Mouse (Mus musculus): ENCODE measurements around the gene Il17rb. TPM values are rescaled to one million over a fixed set of nuclear protein-coding genes. Genes with fewer than 3 reads are reported as not detected.
A peak's percentile ranks its signal among the peaks of the same experiment; 100 is the strongest.

The Il17rb gene
- polyA plus RNA-seq (2015; fragmentation: Nextera tagmentation; extraction: Ambion mirVana), result 0.96 and 1.3 TPM in 2 replicates

DNA sequence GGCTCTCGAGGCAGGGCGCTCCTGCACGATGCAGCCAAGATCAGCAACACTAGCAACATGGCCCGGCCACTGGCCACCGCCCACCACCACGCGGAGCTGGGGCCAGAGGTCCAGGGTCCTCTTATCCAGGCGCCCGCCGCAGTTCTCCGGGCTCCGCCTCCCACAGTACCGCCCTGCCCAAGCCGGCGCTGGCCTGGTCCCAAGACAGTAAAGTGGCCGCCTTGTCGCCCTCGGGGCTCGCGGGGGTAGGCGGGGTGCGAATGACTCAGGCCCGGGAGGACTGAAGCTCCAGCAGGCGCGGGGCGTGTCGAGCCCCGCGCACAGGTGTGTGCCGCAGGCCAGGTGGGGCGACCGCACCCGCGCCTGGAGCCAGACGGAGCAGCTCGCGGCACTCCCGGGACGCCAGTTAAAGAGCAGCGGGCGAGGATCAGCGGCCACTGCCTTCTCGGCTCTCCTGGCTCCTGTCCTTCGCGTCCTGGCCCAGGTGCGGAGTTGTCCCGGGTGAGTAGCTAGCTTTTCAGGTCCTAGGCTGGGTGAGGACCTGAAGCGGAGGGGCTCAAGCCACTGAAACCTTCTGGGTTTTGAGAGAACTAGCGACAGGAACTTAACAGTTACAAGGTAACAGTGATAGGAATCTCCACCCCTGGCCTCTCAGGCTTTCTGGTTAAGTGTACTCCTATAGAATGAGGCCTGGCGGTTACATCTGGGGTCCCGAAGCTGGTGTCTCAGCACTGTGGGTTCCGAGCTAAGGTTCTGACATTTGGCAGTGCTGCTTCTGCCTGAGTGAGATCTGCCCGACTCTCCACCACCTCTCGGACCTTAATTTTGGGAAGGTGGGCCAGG is at the start of gene Il17rb, which contains the start of gene Chdh:
Il17rb (minus strand) TSS at position 164 of the 843 bp plus-strand sequence.
Chdh (plus strand) TSS at position 291 of the 843 bp plus-strand sequence.
- H3K27ac ChIP-seq, result 0 out of 2 replicates have a peak within 1 kb of the TSS, but pooled peaks have one; percentile 10
- 8% methylated on average over 54 of the region's 54 CpGs for WGBS
- peak within 1 kb of the TSS; percentile 94 for H3K4me2 ChIP-seq
- ATAC-seq (ENCODE audit: insufficient read depth, low FRiP score, low read depth), result peak; percentile 88
- no peak within 1 kb of the TSS for H3K9ac ChIP-seq
- H3K4me1 ChIP-seq, result peaks cover 9% of the 10 kb centered on the region
- peaks cover 12% of the 10 kb centered on the region; the same call in 1 of the 2 replicates for H3K27me3 ChIP-seq (replicated peaks)
- H3K36me3 ChIP-seq, result no peaks in the 10 kb centered on the region
- no peaks in the 10 kb centered on the region for H3K9me3 ChIP-seq
- H3K4me3 ChIP-seq (replicated peaks), result peak within 1 kb of the TSS; percentile 44

DNA sequence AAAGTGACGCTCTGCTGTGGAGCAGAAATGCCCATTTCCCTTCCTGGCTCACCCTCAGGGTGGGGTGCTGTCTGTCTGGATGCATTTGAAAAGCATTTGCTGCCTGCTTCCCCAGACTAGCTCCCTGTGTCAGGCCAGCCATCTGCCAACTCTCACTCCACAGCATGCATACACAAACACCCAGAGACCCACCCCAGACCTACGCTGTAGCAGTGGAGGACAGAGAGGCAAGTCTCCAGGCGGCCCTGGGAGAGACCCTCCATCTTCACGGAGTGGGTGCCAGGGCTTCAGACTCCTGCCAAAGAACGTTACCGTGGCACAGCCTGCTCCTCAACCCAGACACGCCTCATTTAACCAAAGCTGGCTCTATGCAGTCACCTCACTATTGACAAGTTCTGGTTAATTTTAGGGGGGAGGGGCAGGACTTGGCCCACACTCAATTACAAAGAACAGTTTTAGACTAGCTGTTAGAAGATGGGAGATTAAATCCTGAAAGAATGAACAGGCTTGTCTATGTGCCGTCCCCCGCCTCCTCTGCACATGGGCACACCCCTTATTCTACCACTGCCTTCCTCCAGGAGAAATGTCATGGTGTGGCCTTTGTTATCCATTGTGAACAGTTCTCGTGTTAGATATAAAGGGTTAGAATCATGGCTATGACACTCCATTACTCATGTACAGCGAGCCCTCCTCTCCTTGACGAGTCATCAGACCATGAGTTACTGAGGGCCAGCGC is 47.5 kb upstream of the Il17rb start:
- 42% methylated on average over 13 of the region's 13 CpGs for WGBS
- peak overlapping the region; percentile 11; the same call in 1 of the 2 replicates for H3K4me2 ChIP-seq

DNA sequence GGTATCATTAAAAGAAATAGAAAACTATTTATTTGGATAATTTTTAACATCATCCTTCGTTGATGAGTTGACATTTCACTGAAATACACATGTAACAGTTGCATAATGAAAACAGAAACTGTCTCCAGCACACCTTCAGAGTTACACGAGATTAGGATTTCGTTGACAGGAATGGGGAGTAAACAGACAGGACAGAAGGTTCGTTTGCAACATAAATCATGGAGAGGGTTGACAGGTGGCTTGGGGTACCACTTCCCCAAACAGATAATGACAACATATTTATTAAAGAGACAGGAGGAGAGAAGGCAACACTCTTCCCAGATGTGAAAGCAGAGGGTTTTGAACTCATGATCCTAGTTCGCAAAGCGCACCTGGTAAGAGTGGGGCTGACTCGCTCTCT is 46.2 kb upstream of the Il17rb start:
- 58% methylated on average over 7 of the region's 7 CpGs for WGBS
- no peak overlapping the region for H3K4me3 ChIP-seq (replicated peaks)
- no peak overlapping the region for H3K4me2 ChIP-seq
- H3K27me3 ChIP-seq (replicated peaks), result no peaks in the 10 kb centered on the region
- no peaks in the 10 kb centered on the region for H3K36me3 ChIP-seq
- peaks cover 13% of the 10 kb centered on the region for H3K4me1 ChIP-seq
- H3K27ac ChIP-seq, result no peak overlapping the region
- no peak for ATAC-seq (ENCODE audit: insufficient read depth, low FRiP score, low read depth)
- no peaks in the 10 kb centered on the region for H3K9me3 ChIP-seq
- H3K9ac ChIP-seq, result no peak overlapping the region

More for the DNA sequence above, 47.5 kb upstream of the Il17rb start:
- Histone ChIP-seq H3K9me3 (no peaks in the 10 kb centered on the region), H3K36me3 (no peaks in the 10 kb centered on the region), H3K27ac (peak overlapping the region; percentile 84), H3K4me3 (replicated peaks) (no peak overlapping the region), H3K4me1 (peaks cover 13% of the 10 kb centered on the region), H3K9ac (no peak overlapping the region), H3K27me3 (replicated peaks) (no peaks in the 10 kb centered on the region)
- peak; percentile 66; the same call in 1 of the 2 replicates for ATAC-seq (ENCODE audit: insufficient read depth, low FRiP score, low read depth)

DNA sequence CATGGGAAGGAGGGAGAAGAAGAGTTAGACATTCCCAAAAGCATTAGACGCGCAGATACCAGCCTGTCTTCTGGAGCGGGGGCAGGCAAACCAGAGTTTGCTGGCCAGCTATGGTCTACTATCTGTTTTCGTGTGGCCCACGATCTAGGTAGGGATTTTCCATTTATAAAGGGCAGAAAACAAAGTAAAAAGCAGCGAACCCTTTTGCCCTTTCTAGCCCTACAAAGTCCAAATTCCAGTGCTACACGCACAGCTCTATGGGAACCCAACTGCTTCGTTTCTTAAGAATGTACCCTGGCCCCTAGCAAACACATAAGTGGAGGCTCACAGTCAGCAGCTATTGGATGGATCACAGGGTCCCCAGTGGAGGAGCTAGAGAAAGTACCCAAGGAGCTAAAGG is 41.6 kb upstream of the Il17rb start:
- H3K9ac ChIP-seq, result no peak overlapping the region
- ATAC-seq (ENCODE audit: insufficient read depth, low FRiP score, low read depth), result no peak
- WGBS, result 88% methylated on average over 8 of the region's 8 CpGs
- 0 out of 2 replicates have a peak, but pooled peaks cover 4% of the 10 kb centered on the region for H3K4me1 ChIP-seq
- no peaks in the 10 kb centered on the region for H3K27me3 ChIP-seq (replicated peaks)
- no peak overlapping the region for H3K4me3 ChIP-seq (replicated peaks)
- H3K27ac ChIP-seq, result no peak overlapping the region
- no peaks in the 10 kb centered on the region for H3K36me3 ChIP-seq
- H3K4me2 ChIP-seq, result no peak overlapping the region
- no peaks in the 10 kb centered on the region for H3K9me3 ChIP-seq

DNA sequence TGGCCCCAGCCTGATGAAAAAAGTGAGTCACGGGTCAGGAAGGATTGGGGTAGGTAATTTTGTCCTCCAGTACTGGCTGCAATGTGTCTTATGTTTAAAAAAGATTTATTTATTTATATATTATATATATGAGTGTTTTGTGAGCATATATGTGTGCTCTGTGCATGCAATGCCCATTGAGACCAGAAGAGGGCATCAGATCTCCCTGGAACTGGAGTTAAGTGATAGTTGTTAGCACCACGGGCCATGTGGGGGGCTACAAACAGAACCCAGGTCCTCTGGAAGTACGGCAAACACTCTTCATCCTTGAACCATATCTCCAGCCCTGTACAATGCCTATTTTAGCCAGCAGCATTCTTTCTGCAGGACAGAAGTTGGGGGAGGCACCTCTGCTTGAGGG is 39.4 kb upstream of the Il17rb start:
- Histone ChIP-seq H3K9me3 (no peaks in the 10 kb centered on the region), H3K27ac (no peak overlapping the region), H3K27me3 (replicated peaks) (no peaks in the 10 kb centered on the region), H3K4me1 (0 out of 2 replicates have a peak, but pooled peaks cover 4% of the 10 kb centered on the region), H3K9ac (no peak overlapping the region), H3K4me2 (no peak overlapping the region), H3K4me3 (replicated peaks) (no peak overlapping the region), H3K36me3 (no peaks in the 10 kb centered on the region)
- ATAC-seq (ENCODE audit: insufficient read depth, low FRiP score, low read depth), result no peak
- 80% methylated on average over 3 of the region's 3 CpGs for WGBS

DNA sequence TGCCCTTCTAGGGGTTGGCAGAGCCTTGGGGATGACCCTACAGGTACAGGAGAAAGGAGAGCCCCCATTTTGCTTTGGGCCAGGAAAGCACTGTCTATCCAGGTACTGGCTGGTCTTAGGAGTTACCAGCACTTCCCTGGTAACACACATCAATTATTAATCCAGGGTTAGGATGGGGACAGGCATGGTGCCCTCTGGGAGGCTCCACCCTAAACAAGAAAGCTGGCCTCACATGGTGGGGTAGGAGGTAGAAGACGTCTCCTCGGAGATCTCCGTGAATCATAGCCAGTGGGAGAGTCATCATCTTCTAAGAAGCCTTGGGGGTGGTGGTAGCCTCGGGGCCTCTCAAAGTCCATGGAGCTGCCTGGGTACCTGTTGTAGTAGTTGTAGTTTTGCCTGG is 38.3 kb upstream of the Il17rb start:
- H3K4me2 ChIP-seq, result no peak overlapping the region
- H3K27ac ChIP-seq, result no peak overlapping the region
- no peaks in the 10 kb centered on the region for H3K36me3 ChIP-seq
- no peak for ATAC-seq (ENCODE audit: insufficient read depth, low FRiP score, low read depth)
- no peaks in the 10 kb centered on the region for H3K27me3 ChIP-seq (replicated peaks)
- WGBS, result 91% methylated on average over 4 of the region's 4 CpGs
- H3K4me3 ChIP-seq (replicated peaks), result no peak overlapping the region
- H3K9me3 ChIP-seq, result no peaks in the 10 kb centered on the region
- no peak overlapping the region for H3K9ac ChIP-seq
- 0 out of 2 replicates have a peak, but pooled peaks cover 4% of the 10 kb centered on the region for H3K4me1 ChIP-seq

DNA sequence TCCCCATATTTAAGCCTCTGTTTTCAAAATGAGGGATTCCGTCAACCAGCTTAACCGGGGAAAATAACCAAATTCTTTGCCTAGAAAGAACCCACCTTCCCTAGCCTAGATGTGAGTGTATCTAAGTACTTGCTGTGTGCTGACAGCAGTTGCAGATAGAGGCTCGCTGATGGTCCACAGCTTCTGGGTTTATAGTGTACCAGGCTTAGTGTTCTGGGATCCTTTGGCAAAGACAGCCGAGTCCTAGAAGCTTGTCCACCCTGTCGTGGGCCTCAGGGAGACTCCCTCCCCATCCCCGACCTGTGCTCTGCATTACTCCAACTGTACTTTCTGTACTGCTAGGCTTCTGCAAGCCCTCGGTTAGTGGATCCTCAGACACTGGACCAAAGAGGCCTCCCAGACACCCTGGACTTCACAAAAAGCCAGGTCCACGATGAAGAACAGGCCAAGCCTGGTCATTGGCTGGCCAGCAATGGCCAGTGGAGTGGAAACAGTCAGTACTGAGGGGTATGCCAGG is 37.1 kb upstream of the Il17rb start:
- ATAC-seq (ENCODE audit: insufficient read depth, low FRiP score, low read depth), result no peak
- WGBS, result 67% methylated on average over 8 of the region's 8 CpGs
- H3K27ac ChIP-seq, result no peak overlapping the region

DNA sequence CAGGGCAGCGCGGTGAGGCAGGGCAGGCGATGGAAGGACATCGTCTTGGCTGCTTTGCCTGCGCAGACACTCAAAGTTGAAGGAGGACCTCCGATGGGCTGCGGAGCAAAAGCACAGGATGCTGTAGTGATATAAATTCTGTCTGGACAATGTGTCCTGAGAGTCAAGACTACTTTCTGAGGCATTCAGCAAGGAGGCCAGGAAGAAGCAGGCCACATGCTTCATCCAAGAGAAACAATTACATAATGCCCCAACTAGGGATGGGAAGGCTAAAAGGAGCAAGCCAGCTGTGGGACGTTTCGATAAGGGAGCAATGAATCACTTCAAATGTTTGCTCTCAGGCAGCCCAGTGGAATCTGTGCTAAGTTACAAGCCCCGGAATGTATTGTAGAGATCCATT is 36.5 kb upstream of the Il17rb start:
- Histone ChIP-seq H3K36me3 (no peaks in the 10 kb centered on the region), H3K27ac (no peak overlapping the region), H3K9me3 (no peaks in the 10 kb centered on the region), H3K9ac (no peak overlapping the region), H3K4me3 (replicated peaks) (no peak overlapping the region), H3K27me3 (replicated peaks) (no peaks in the 10 kb centered on the region), H3K4me2 (no peak overlapping the region), H3K4me1 (0 out of 2 replicates have a peak, but pooled peaks cover 4% of the 10 kb centered on the region)
- no peak for ATAC-seq (ENCODE audit: insufficient read depth, low FRiP score, low read depth)
- 66% methylated on average over 10 of the region's 10 CpGs for WGBS

More for the DNA sequence above, 37.1 kb upstream of the Il17rb start:
- Histone ChIP-seq H3K9ac (no peak overlapping the region), H3K36me3 (no peaks in the 10 kb centered on the region), H3K4me1 (0 out of 2 replicates have a peak, but pooled peaks cover 4% of the 10 kb centered on the region), H3K9me3 (no peaks in the 10 kb centered on the region), H3K27me3 (replicated peaks) (no peaks in the 10 kb centered on the region), H3K4me2 (no peak overlapping the region), H3K4me3 (replicated peaks) (no peak overlapping the region)

DNA sequence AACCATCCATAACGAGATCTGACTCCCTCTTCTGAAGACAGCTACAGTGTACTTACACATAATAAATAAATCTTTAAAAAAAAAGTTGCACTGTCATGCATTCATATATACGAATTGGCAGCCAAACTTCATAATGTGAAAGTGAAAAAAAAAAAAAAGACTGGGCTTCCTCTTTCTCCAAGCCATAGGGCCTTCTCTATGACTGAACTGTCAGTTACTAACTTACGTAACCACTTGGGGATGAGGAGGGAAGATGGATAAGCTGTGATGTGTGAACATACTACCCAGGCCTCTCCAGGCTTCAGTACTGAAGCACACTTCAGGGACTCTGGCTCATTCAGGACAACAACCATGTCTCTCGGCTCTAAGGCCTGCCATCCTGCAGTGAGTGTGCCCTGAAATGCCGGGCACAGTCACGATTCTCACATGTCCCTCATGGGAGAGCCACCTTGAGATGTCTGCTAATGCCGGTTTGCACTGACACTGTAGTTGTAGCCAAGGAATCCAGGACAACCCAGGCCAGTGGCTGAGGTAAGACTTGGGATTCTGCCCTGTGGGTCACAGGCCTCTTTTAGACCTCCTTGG is 34.8 kb upstream of the Il17rb start:
- H3K9ac ChIP-seq, result no peak overlapping the region
- H3K36me3 ChIP-seq, result no peaks in the 10 kb centered on the region
- no peaks in the 10 kb centered on the region for H3K27me3 ChIP-seq (replicated peaks)
- WGBS, result 89% methylated on average over 7 of the region's 7 CpGs
- H3K4me2 ChIP-seq, result no peak overlapping the region
- no peak overlapping the region for H3K27ac ChIP-seq
- no peaks in the 10 kb centered on the region for H3K9me3 ChIP-seq
- H3K4me1 ChIP-seq, result 0 out of 2 replicates have a peak, but pooled peaks cover 4% of the 10 kb centered on the region
- no peak for ATAC-seq (ENCODE audit: insufficient read depth, low FRiP score, low read depth)
- H3K4me3 ChIP-seq (replicated peaks), result no peak overlapping the region

DNA sequence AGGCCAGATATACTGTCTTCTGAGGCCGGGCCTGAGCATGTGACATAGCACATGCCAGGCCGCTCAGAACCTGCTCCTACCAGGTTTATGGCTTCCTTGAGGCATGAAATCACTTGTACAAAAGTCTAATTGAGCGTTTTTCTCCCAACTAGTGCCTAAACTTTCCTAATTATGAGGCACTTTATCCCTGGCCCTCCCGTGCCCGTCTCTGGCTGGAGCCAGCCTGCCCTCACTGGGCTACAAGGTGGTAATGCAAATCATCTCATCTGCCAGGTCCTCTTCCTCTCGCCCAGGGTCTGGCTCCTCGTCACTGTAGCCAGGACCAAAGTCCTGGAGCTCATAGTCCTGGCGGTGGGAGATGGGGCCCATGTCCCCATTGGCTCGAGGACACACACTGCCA is 33.1 kb upstream of the Il17rb start:
- 85% methylated on average over 9 of the region's 9 CpGs for WGBS
- H3K9ac ChIP-seq, result no peak overlapping the region
- no peaks in the 10 kb centered on the region for H3K9me3 ChIP-seq
- ATAC-seq (ENCODE audit: insufficient read depth, low FRiP score, low read depth), result no peak
- H3K27ac ChIP-seq, result no peak overlapping the region
- peaks cover 3% of the 10 kb centered on the region; the same call in 1 of the 2 replicates for H3K36me3 ChIP-seq
- H3K27me3 ChIP-seq (replicated peaks), result no peaks in the 10 kb centered on the region
- H3K4me2 ChIP-seq, result no peak overlapping the region
- H3K4me1 ChIP-seq, result 0 out of 2 replicates have a peak, but pooled peaks cover 4% of the 10 kb centered on the region
- no peak overlapping the region for H3K4me3 ChIP-seq (replicated peaks)

DNA sequence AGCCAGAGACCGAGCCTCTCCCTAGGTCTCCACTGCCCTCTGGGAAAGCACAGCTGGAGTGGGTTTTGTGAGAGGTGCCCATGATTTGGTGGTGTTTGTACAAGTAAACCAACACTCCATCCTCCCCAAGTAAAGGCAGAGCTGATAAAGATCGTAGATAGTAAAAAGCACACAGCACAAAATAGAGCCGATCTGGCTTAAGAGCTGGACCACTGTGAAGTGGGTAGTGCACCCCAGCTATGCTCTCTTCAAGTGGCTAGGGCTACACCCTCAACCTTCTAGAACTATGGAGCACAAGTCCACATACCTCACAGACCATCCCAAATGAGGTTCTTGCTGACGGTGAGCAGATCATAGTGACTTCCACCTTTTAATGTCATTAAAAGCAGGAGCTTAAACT is 30.7 kb upstream of the Il17rb start:
- Histone ChIP-seq H3K27me3 (replicated peaks) (no peaks in the 10 kb centered on the region), H3K9me3 (no peaks in the 10 kb centered on the region), H3K4me2 (no peak overlapping the region), H3K27ac (no peak overlapping the region), H3K9ac (no peak overlapping the region), H3K4me3 (replicated peaks) (no peak overlapping the region), H3K36me3 (peaks cover 7% of the 10 kb centered on the region; the same call in 1 of the 2 replicates), H3K4me1 (no peaks in the 10 kb centered on the region)
- ATAC-seq (ENCODE audit: insufficient read depth, low FRiP score, low read depth), result no peak
- 55% methylated on average over 4 of the region's 4 CpGs for WGBS

Measured in stomach, embryonic 15.5 days (tissue).